Mouse (Mus musculus) olfactory bulb, adult 2 months (tissue): ENCODE data around the gene Trank1.

Experiments used
- CTCF ChIP-seq: fragments of 200-500 bp; IDR thresholded peaks from 2 replicates; pipeline ENCODE4 v1.5.1; 2012; ENCODE audit warnings: low read depth, mild to moderate bottlenecking, low read length, moderate library complexity; ENCODE audit not compliant: insufficient read depth
- POLR2A ChIP-seq: fragments of 200-500 bp; IDR thresholded peaks from 2 replicates; pipeline ENCODE4 v1.6.1; 2012; ENCODE audit warnings: mild to moderate bottlenecking, low read depth, low read length, moderate library complexity; ENCODE audit not compliant: insufficient read depth

GRCm38 (mm10) chr9:111271056-111271433 lies 40.5 kb upstream of the Trank1 start:
- TF ChIP-seq POLR2A (0 out of 2 replicates have a peak, but pooled peaks have one; percentile 33), CTCF (no peak)
